Mouse (Mus musculus) right cerebral cortex, adult 18-20 months (tissue): Measurements from ENCODE around the gene Ssr2.
A peak's percentile ranks its signal among the peaks of the same experiment; 100 is the strongest.
"Not testable (repeated sequence)": the region's sequence is repeated elsewhere in the genome, so short reads cannot be mapped to it uniquely, and the experiment has no call there.

Experiments
- DNase-seq: peaks from one replicate; pipeline ENCODE4 v3.0.0; 2022; ENCODE audit warnings: mixed read lengths

Gene Ssr2

GRCm38 (mm10) chr3:88604863-88605262, 29.2 kb downstream of the Ssr2 start:
- DNase-seq, result no peak

DNA sequence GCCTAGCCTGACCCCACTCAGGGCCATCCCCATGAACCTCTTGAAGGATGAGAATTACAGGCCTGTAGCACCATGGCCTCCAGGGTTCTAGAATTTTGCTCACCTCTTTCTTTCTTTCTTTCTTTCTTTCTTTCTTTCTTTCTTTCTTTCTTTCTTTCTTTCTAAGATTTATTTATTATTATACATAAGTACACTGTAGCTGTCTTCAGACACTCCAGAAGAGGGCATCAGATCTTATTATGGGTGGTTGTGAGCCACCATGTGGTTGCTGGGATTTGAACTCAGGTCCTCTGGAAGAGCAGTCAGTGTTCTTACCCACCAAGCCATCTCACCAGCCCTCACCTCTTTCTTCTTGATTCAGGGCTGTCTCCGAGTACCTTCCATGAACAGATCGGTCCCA, 30.0 kb downstream of the Ssr2 start, which contains the start of gene Arhgef2:
Gene Arhgef2 (plus strand): TSS at position 301 of the 400 bp plus-strand sequence.
- DNase-seq, result not testable (repeated sequence)

DNA sequence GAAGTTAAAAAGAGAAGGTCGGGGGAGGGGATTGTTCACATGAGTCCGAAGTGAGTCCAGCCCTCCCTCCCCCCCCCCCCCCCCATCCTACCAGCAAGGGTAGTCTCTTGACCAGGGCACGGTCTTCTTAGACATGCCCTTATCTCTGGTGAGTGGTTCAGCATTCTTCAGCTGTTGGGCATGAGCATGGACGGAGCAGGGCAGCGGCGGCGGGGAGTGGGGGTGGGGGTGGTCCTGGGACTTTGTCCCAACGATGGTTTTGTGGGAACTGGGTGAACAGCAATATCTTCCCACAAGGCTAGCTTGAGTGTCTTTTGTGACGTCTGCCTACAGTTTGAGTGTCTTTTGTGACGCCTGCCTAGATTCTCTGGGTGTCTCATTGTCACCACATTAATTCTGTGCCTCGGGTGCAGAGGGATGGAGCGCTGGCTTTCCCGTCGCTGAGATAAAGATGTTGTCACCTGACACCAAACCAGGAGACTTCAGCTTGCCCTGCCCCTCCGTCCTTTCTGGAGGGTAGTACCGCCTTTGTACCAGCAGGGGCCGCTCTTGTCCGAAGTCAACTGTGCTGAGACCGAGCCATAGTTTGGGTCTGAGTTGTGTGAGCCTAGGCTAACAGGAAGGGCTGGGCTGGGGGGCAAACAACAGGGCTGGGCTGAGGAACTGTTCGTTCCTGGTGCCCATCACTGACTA, 31.5 kb downstream of the Ssr2 start:
- DNase-seq, result peak; percentile 88

DNA sequence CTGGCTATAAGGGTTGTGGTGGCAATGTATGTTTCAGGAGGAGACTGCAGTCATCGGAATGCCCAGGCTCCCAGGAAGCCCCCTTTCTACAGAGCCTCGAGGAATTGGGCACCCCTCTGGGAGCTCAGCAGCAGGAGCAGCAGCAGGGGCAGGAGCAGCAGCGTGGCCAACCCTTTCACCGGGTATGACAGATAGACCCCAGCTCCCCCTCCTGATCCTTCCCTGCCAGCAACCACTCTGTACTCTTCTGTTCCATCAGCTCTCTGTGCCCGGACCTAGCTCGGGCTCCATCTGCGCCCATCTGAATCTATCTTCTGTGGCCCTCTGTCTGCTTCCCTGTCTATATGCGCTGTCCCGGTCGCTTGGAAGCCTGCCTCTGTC, 32.1 kb downstream of the Ssr2 start:
- DNase-seq, result no peak

- no peak for DNase-seq
Observed at GRCm38 (mm10) chr3:88609066-88609465, 33.4 kb downstream of the Ssr2 start.

DNA sequence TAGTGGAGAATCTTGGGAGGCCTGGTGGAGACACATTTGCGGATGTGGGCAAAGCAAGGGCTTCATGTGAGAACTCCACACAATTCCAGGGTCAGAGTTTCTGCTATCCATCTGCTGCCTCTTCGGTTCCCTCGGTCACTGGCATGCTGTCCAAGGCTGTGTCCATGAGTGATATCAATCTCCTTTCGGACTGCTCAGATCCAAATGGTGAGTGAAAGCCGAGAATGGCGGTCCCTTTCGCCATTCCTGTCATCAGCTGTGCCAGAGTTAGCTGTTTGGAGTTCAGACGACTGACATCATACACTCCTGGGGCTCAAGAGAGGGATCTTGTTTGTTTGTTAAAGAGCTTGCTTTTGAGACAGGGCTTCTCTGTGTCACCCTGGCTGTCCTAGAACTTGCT, 38.7 kb downstream of the Ssr2 start:
- DNase-seq, result no peak

DNA sequence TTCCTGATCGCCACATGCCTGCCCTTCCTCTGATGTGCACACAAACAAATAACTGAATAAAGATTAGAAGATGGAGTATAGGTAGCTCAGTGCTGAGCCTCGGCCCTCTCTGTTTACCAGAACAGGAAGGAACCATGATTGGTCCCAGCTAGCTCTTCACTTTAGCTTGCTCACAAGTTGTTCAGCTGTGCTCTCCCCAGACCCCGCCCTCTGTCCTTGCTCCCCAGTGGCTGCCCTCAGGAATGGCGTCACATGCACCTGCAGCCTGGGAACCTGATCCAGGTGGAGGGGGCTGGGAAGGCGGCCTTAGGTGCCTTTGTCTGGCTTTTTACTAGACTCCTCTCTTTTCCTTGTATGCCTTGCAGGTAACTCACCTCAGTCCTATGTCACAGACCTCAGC, 39.4 kb downstream of the Ssr2 start:
- no peak for DNase-seq

DNA sequence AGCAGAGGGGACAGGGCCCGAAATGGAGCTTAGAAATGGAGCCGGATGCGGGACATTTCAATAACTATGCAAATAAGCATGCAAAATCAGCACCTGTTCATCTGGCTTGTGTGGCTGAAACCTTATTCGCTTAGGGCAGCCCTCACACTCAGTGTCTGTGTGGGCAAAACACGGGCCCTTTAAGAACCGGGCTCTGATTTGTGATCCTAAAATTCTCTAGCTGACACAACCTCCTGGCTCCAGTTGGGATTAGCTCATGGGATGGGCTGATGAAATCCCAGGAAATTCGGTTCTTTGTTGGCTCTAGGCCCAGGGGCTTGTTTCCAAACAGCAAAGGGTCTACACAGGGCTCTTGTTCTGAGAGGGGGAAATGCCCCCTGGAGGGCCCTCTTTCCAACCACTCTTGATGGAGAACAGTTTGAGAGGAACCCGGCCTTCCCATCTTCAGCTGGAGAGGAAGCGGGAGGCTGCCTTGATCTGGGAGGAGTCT, 40.3 kb downstream of the Ssr2 start:
- DNase-seq, result no peak

DNA sequence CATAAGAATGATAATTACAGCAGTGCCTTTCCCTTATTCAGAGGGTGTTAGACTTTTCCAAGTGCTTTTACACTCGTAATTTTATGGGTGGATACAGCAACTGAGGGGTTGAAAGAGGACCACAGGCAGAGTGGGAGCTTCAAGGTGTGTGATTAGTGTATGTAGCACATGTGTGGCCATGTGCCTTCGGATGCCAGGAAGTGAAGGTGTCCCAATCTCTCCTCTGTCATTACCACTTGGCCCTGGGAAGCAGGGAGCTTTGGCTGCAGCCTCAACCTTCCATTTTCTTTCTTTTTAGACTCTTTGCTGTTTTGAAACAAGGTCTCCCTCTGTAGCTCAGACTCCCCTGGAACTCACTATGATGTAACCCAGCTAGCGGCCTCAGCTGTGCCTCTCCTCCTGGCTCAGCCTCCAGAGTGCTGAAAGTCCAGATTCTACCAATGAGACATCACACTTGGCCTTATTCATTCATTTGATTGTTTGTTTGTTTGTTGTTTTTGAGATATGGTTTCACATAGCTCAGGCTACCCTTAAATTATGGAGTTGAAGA, 41.4 kb downstream of the Ssr2 start:
- no peak for DNase-seq

DNA sequence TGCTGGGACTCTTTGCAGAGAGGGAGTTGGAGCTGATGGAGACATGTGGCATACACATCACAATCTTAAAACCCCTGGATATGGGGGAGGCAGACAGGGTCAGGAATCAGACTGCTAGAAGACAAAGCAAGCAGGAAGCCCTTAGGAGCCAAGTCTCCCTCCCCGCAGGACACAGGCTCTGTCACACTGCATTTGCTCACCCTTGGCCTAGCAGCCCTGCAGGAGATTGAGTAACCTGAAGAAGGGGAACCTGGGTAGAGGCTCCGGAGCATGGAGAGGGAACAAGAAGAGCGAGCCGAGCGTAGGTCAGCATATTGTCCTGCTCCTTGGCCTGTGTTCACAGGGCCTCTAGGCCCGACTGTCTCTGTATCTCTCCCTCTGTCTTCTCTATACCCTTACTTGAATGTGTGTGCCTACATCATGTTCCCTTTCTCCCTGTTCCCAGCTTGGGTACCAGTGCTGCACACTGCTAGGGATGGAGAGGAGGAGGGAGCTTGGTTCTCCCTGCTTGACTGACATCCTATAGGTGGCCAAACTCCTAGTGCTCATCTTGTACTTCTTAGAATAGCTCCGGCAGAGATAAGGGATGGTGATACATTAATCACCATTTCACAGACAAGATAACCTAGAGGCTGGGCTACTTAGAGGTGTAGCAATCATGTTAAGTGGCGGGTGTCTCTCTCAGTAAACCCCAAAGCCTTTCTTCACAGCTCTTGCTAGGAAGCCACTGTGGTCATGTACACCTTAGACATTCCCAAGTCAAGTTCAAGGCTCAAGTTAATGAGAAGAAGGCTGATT, 42.6 kb downstream of the Ssr2 start:
- no peak for DNase-seq

DNA sequence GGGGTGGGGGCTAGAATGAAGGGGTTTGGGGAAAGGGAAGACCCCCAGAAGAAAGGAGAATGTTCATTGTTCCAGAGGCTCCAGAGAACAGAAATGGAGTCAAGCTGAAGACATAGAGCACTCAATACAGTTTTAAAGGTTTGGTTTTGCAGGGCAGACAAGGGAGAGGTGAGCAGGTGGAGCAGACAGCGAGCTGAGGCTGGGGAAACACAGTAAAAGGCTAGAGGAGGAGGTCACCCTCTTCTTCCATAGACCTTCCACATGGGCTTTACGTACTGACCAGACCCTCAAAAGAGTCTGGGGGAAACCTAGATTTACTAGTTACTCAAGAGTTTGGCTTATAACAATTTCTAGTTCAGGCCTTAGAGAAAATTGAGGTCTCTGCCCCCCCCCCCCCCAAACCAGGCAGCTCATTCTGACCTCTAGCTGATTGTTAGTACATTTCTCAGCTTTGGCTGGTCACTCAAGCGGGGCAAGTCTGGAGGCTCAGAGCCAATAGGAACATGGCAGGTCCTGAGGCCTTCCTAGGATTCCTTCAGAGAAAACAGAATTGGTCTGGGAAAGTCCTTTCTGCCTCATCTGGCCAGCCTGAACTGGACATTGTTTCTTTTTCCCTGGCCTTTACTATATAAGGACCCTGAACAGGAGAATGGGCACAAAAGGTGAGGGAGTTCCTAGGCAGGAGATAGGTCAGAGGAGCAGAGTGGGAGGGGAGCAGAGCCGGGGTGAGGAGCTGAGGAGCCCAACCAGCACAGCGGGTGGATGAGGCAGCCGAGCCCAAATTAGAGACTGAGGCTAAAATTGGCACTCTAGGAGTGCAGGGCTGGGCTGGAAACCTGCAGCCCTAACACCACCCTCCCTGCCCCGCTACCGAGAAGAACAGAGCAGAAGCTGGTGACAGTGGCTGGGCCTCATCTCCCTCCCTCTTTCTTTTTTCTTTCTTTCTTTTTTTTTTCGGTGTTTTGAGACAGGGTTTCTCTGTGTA, 43.7 kb downstream of the Ssr2 start:
- no peak for DNase-seq

DNA sequence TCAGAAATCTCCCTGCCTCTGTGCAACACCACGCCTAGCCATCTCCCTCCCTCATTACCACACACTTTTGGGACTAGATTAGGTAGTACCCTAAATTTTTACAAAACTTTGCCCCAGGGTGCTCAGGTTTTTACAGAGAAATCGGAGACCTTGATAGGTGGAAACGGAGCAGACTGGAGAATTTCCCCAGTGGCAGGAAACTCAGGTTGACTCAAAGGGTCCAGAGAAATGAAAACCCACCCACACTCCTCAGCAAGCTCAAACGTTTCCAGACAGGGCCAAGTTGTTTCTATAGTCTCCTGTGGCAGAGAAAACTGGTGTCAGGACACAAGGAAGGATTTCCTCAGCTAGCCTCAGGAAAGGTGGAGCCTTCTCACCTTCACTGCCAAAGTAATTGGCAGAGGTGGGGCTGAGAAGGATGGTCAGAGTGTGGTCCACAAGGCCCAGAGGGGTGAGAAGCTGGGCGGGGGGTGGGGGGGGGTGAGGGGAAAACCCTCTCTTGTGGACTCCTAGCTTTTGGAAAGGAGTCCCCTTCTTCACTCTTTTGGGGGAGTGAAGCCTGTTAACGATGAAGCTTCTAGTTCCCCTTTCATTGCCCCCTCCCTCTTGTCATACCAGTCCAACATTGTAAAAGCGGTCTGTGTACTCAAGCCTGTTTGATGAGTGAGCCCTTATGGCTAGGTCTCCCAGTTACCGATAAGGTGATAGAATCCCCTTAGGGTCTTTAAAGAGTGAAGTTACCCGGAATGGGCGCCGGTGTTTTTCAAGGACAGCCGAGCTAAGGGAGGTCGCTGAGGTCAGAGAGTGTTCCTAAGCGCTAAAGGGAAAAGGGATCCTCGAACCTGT, 44.7 kb downstream of the Ssr2 start:
- DNase-seq, result no peak

GRCm38 (mm10) chr3:88620992-88621536, 45.4 kb downstream of the Ssr2 start:
- DNase-seq, result no peak

DNA sequence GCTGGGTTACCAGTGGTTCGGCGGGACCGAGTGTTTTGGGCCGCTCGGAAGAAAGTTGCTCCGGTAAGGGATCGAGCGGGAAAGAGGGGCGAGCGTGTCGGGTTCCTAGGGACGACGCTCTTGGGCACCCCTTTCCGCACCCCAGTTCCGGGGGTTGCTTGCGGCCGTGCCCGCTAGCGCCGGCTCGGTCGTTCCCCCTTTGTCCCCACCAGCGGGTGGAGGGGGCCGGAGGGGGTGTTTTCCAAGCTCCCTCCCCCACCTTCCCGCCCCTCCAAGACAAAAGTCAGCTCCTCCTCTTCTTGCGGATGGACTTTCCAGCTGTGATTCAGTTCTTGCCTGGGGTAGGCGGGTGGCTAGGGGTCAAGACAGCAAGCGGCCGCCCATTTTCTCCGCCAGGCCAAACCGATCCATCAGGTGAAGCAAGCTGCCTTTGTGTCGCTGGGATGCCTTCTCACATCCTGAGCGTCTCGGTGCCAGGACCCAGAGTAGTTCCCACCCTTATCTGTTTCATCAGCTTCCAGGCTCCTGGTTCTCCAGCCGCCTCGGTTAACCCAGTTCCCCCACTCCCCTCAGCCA, 45.9 kb downstream of the Ssr2 start:
- DNase-seq, result no peak

DNA sequence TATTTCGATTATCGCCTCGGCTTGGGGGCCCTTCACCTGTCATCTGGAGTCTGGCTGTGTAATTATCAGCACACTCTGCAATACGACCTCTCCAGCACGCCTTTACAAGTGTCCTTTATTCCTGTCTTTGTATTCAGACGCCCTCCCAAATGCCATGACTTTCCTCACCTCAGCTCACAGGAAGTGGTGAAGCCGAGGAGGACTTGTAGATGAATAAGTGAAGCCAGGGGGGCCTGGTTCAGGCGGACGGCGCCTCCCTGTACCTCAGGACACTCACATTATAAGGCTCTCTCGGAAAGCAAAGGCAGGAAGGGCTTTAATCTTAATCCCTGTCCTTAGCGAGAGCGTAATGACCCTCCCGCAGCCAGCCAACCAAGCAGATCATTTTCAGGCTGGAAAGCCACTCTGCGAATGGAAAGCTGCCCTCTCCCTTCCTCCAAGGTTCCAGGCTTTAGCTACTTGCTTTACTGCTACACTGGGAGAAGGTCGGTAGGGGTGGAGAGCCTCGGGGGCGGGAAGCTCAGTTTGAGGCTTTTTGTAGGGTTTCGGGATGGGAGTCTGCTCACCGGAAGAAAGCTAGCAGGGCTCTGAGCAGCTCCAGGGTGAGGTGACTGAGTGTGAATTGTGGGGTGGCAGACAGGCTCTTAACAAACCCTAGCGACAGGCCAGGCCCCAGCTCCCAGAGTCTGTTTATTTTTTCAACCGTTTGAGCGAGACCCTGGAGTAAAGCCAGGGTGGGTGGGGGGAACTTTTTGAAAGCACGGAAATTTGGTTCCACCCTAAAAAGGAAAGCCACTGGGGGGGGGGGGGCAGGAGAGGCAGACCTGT, 46.7 kb downstream of the Ssr2 start:
- DNase-seq, result no peak

GRCm38 (mm10) chr3:88622941-88623345, 47.3 kb downstream of the Ssr2 start:
- no peak for DNase-seq

- peak; percentile 75 for DNase-seq
Observed at GRCm38 (mm10) chr3:88623346-88624135, 47.9 kb downstream of the Ssr2 start.

- DNase-seq, result no peak
Observed at GRCm38 (mm10) chr3:88624324-88624723, 48.6 kb downstream of the Ssr2 start.

DNA sequence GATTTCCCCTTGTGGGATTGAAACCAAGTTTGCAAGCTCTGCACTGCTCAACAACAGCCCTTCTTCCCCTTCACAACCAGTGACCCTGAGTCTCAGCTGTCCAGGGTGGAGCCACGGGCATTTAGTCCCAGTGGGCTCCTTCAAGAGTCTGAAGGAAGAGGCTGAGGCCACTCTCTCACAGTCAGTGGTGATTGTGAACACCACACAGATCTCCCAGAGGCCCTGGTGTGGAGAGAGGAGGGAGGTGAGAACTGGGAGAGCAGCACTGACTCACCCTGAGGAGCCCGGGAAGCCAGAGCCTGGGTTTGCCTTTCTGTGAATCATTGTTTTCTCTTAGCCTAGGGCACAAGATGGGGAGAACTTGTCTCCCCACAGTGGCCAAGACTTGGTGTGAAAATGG, 49.3 kb downstream of the Ssr2 start:
- DNase-seq, result no peak
